Mouse (Mus musculus): Measurements from ENCODE around the gene 1700030K09Rik.

GRCm38 (mm10) chr8:72422926-72423325 lies 20.8 kb upstream of the 1700030K09Rik start:
- no peak for TF ChIP-seq POLR2A (IDR thresholded peaks at IDR 0.05; ENCODE audit: low read depth, low read length)
- peak; percentile 50 for TF ChIP-seq CTCF (conservative IDR thresholded peaks at IDR 0.05; ENCODE audit: insufficient read depth, insufficient read length, low read depth, low read length)
